Mouse (Mus musculus): ENCODE measurements around the gene Acap3. TPM values are rescaled to one million over a fixed set of nuclear protein-coding genes. Genes with fewer than 3 reads are reported as not detected.

The Acap3 gene
- total and polyA plus RNA-seq, 3 experiments = 24.5 to 39.1 TPM; not detected in 1

GRCm38 (mm10) chr4:155843231-155843630, 48.4 kb upstream of the Acap3 start:
- Histone ChIP-seq H3K36me3 (ENCODE audit: control insufficient read depth in 1 of 2, insufficient read depth in 2 of 2, low read length in 2 of 2) (no peaks in the 10 kb centered on the region; a peak in 2 of 4 replicates), H3K4me1 (ENCODE audit: control insufficient read depth in 1 of 2, insufficient read depth in 2 of 2, low read length in 2 of 2) (peaks cover 0 to 3% of the 10 kb centered on the region in 2 experiments; a peak in 1 of 4 replicates), H3K9ac (ENCODE audit: control insufficient read depth, low read depth, low read length, poor library complexity, severe bottlenecking) (no peak overlapping the region), H3K79me2 (ENCODE audit: control insufficient read depth, insufficient read depth, low read length, poor library complexity) (peaks cover 11% of the 10 kb centered on the region), H3K9me3 (replicated peaks; ENCODE audit: insufficient read depth, low read length) (no peaks in the 10 kb centered on the region), H3K27me3 (ENCODE audit: control insufficient read depth in 1 of 2, insufficient read depth in 2 of 2, low read length in 2 of 2) (no peaks in the 10 kb centered on the region), H3K4me3 (ENCODE audit: control insufficient read depth in 1 of 2, insufficient read depth in 1 of 2, low read depth in 2 of 2, low read length in 2 of 2) (no peak overlapping the region), H3K27ac (ENCODE audit: control insufficient read depth, low read depth, low read length) (no peak overlapping the region)
- TF ChIP-seq MAFK (IDR thresholded peaks at IDR 0.05; ENCODE audit: borderline replicate concordance, low read depth, low read length) = no peak
- TF ChIP-seq EP300 (IDR thresholded peaks at IDR 0.05; ENCODE audit: low read depth in 1 of 2, low read length in 2 of 2) = no peak
- TF ChIP-seq JUND (IDR thresholded peaks at IDR 0.05; ENCODE audit: low read depth, low read length) = no peak
- no peak for TF ChIP-seq NELFE (IDR thresholded peaks at IDR 0.05; ENCODE audit: low read depth, low read length)
- TF ChIP-seq BHLHE40 (IDR thresholded peaks at IDR 0.05; ENCODE audit: borderline replicate concordance, low read depth, low read length) = no peak
- TF ChIP-seq CHD2 (IDR thresholded peaks at IDR 0.05; ENCODE audit: low read length) = no peak
- no peak for TF ChIP-seq USF1 (IDR thresholded peaks at IDR 0.05; ENCODE audit: low read depth, low read length)
- TF ChIP-seq POLR2A (IDR thresholded peaks at IDR 0.05; ENCODE audit: control insufficient read depth in 1 of 2, insufficient read depth in 1 of 2, low read depth in 1 of 2, low read length in 2 of 2, poor library complexity in 1 of 2) = no peak
- TF ChIP-seq ELF1 (IDR thresholded peaks at IDR 0.05; ENCODE audit: low read depth, low read length) = no peak
- TF ChIP-seq TBP (IDR thresholded peaks at IDR 0.05; ENCODE audit: low read depth, low read length) = no peak
- no peak for TF ChIP-seq ETS1 (IDR thresholded peaks at IDR 0.05; ENCODE audit: low read depth, low read length)
- no peak for DNase-seq (ENCODE audit: low read depth, low spot score)

GRCm38 (mm10) chr4:155846871-155847578, 44.6 kb upstream of the Acap3 start, which contains the start of gene Dvl1:
Gene Dvl1 (plus strand): TSS chr4:155847402.
- Histone ChIP-seq H3K36me3 (ENCODE audit: control insufficient read depth in 1 of 2, insufficient read depth in 2 of 2, low read length in 2 of 2) (peaks cover 0 to 15% of the 10 kb centered on the region in 2 experiments; a peak in 3 of 4 replicates), H3K79me2 (ENCODE audit: control insufficient read depth, insufficient read depth, low read length, poor library complexity) (peaks cover 44% of the 10 kb centered on the region), H3K27me3 (ENCODE audit: control insufficient read depth in 1 of 2, insufficient read depth in 2 of 2, low read length in 2 of 2) (no peaks in the 10 kb centered on the region), H3K9ac (ENCODE audit: control insufficient read depth, low read depth, low read length, poor library complexity, severe bottlenecking) (peak within 1 kb of the TSS; percentile 82), H3K4me1 (ENCODE audit: control insufficient read depth in 1 of 2, insufficient read depth in 2 of 2, low read length in 2 of 2) (peaks cover 19 to 34% of the 10 kb centered on the region in 2 experiments), H3K9me3 (replicated peaks; ENCODE audit: insufficient read depth, low read length) (no peaks in the 10 kb centered on the region), H3K27ac (ENCODE audit: control insufficient read depth, low read depth, low read length) (no peak within 1 kb of the TSS), H3K4me3 (ENCODE audit: control insufficient read depth in 1 of 2, insufficient read depth in 1 of 2, low read depth in 2 of 2, low read length in 2 of 2) (peak within 1 kb of the TSS; percentile 75 to 98)
- DNase-seq (ENCODE audit: low read depth, low spot score) = peak; percentile 87
- TF ChIP-seq GATA1 (IDR thresholded peaks at IDR 0.05; ENCODE audit: low read depth, low read length) (no peak), MAZ (IDR thresholded peaks at IDR 0.05; ENCODE audit: low read depth, low read length) (peak; percentile 84; the same call in 1 of the 2 replicates), ELF1 (IDR thresholded peaks at IDR 0.05; ENCODE audit: low read depth, low read length) (no peak), GABPA (IDR thresholded peaks at IDR 0.05; ENCODE audit: low read depth, low read length) (no peak), SIN3A (IDR thresholded peaks at IDR 0.05; ENCODE audit: low read length) (peak; percentile 8; the same call in 1 of the 2 replicates), POLR2AphosphoS2 (IDR thresholded peaks at IDR 0.05; ENCODE audit: low read length) (peak; percentile 50; the same call in 1 of the 2 replicates), NRF1 (IDR thresholded peaks at IDR 0.05; ENCODE audit: insufficient read depth, low read depth, low read length, poor library complexity, severe bottlenecking) (peak; percentile 86), POLR2A (IDR thresholded peaks at IDR 0.05; ENCODE audit: control insufficient read depth in 1 of 2, insufficient read depth in 1 of 2, low read depth in 1 of 2, low read length in 2 of 2, poor library complexity in 1 of 2) (peak; percentile 68 to 72; a peak in 3 of 4 replicates), USF2 (IDR thresholded peaks at IDR 0.05; ENCODE audit: borderline replicate concordance in 1 of 2, insufficient read depth in 1 of 2, low read depth in 1 of 2, low read length in 2 of 2) (no peak), ZNF384 (IDR thresholded peaks at IDR 0.05; ENCODE audit: low read depth, low read length) (no peak), MAFK (IDR thresholded peaks at IDR 0.05; ENCODE audit: borderline replicate concordance, low read depth, low read length) (no peak), HCFC1 (IDR thresholded peaks at IDR 0.05; ENCODE audit: low read depth, low read length) (no peak), TCF12 (IDR thresholded peaks at IDR 0.05; ENCODE audit: low read depth, low read length) (peak; percentile 46; the same call in 1 of the 2 replicates), ZC3H11A (IDR thresholded peaks at IDR 0.05; ENCODE audit: low read depth, low read length) (no peak), EP300 (IDR thresholded peaks at IDR 0.05; ENCODE audit: low read depth in 1 of 2, low read length in 2 of 2) (no peak), UBTF (IDR thresholded peaks at IDR 0.05; ENCODE audit: borderline replicate concordance, insufficient read depth, low read depth, low read length) (no peak), BHLHE40 (IDR thresholded peaks at IDR 0.05; ENCODE audit: borderline replicate concordance, low read depth, low read length) (no peak), MXI1 (IDR thresholded peaks at IDR 0.05; ENCODE audit: low read depth, low read length) (peak; percentile 15; the same call in 1 of the 2 replicates), MEF2A (IDR thresholded peaks at IDR 0.05; ENCODE audit: extremely low read depth, insufficient replicate concordance, low read depth, low read length, poor library complexity, severe bottlenecking) (no peak), CTCF (IDR thresholded peaks at IDR 0.05 in 2 of 3, conservative IDR thresholded peaks at IDR 0.05 in 1 of 3; ENCODE audit: control insufficient read depth in 1 of 3, insufficient read depth in 1 of 3, low read depth in 2 of 3, low read length in 3 of 3, poor library complexity in 1 of 3, severe bottlenecking in 1 of 3) (peak in 2 of 3 experiments; percentile 58 to 80; a peak in 4 of 6 replicates), TAL1 (IDR thresholded peaks at IDR 0.05; ENCODE audit: low read length) (no peak), NELFE (IDR thresholded peaks at IDR 0.05; ENCODE audit: low read depth, low read length) (peak; percentile 64), ZMIZ1 (IDR thresholded peaks at IDR 0.05; ENCODE audit: low read depth, low read length) (no peak)

Measured in MEL (cell line).